In the genomic region with DNA sequence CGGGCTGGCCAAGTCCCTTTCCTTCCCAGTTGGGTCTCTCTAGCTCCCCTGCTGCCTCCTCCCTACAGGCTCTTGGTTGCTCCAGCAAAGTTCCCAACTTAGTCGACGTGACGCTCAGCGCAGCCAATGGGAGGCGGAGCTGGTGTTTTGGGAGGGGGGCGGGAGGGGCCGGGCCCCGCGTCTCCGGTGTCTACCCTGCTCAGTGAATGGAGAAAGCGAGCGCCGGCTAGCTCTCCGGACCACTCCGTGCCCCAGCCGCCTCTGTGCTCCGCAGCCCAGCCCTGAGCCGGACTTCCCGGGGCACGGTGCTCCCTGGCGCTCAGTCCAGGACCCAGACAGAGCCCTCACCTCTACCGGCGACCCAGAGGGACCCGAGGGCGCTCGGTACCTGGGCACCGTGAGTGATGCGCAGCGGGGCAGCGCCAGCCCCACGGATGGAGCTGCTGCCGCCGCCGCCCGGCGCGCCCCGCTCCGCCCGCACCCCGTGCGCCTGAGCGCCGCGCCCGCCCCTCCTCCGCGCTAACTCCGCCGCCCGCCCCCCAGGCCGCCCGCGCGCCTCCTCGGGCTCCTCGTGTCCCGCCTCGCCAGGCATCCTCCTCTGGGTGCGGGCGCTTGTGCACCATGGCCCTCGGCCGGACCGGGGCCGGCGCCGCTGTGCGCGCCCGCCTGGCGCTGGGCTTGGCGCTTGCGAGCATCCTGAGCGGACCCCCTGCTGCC, we compare ENCODE assay signal across 8 mouse cellular contexts. TPM values are rescaled to one million over a fixed set of nuclear protein-coding genes. Genes with fewer than 3 reads are reported as not detected.
DNase-seq lines count a peak whose midpoint lies in the region; ATAC-seq and TF ChIP-seq lines count a peak whose summit lies in the region.

A gene (plus strand): TSS at position 331 of the 717 bp plus-strand sequence.

- H3K36me3 ChIP-seq in thymus, adult 2 months (ENCODE audit: control insufficient read depth, insufficient read depth, low read length) = no peaks in the 10 kb centered on the region
- H3K36me3 ChIP-seq in embryonic facial prominence, embryonic 12.5 days = no peaks in the 10 kb centered on the region
- no peaks in the 10 kb centered on the region for H3K36me3 ChIP-seq in heart, embryonic 10.5 days
- no peaks in the 10 kb centered on the region for H3K36me3 ChIP-seq in liver, embryonic 11.5 days (ENCODE audit: control insufficient read depth, insufficient read depth, low read length)
- H3K36me3 ChIP-seq in neural tube, embryonic 13.5 days = no peaks in the 10 kb centered on the region

- H3K4me2 ChIP-seq in embryonic facial prominence, embryonic 12.5 days (replicated peaks) = peak within 1 kb of the TSS; percentile 90
- peak within 1 kb of the TSS; percentile 72 for H3K4me2 ChIP-seq in liver, embryonic 11.5 days
- H3K4me2 ChIP-seq in neural tube, embryonic 13.5 days = peak within 1 kb of the TSS; percentile 95

- 6% methylated on average over 73 of the region's 75 CpGs for WGBS in thymus, adult 2 months
- 1% methylated on average over 69 of the region's 75 CpGs for WGBS in embryonic facial prominence, embryonic 12.5 days
- WGBS in heart, embryonic 10.5 days = under 1% methylated on average over 75 of the region's 75 CpGs
- 1% methylated on average over 72 of the region's 75 CpGs for WGBS in liver, embryonic 11.5 days
- WGBS in neural tube, embryonic 13.5 days = under 1% methylated on average over 58 of the region's 75 CpGs

- H3K4me3 ChIP-seq in thymus, adult 2 months (ENCODE audit: control insufficient read depth, insufficient read depth, low read length) = peak within 1 kb of the TSS; percentile 39
- H3K4me3 ChIP-seq in embryonic facial prominence, embryonic 12.5 days = peak within 1 kb of the TSS; percentile 81
- peak within 1 kb of the TSS; percentile 90 for H3K4me3 ChIP-seq in heart, embryonic 10.5 days
- peak within 1 kb of the TSS; percentile 53 for H3K4me3 ChIP-seq in liver, embryonic 11.5 days (ENCODE audit: low read depth, low read length)
- H3K4me3 ChIP-seq in neural tube, embryonic 13.5 days = peak within 1 kb of the TSS; percentile 65

- H3K9me3 ChIP-seq in embryonic facial prominence, embryonic 12.5 days = no peaks in the 10 kb centered on the region
- no peaks in the 10 kb centered on the region for H3K9me3 ChIP-seq in heart, embryonic 10.5 days
- no peaks in the 10 kb centered on the region for H3K9me3 ChIP-seq in liver, embryonic 11.5 days (ENCODE audit: control insufficient read depth, low read length)
- no peaks in the 10 kb centered on the region for H3K9me3 ChIP-seq in neural tube, embryonic 13.5 days

- H3K27me3 ChIP-seq in thymus, adult 2 months (ENCODE audit: control insufficient read depth, insufficient read depth, low read length) = peaks cover 3% of the 10 kb centered on the region
- peaks cover 16% of the 10 kb centered on the region for H3K27me3 ChIP-seq in embryonic facial prominence, embryonic 12.5 days
- peaks cover 7% of the 10 kb centered on the region for H3K27me3 ChIP-seq in heart, embryonic 10.5 days (ENCODE audit: insufficient read depth, poor library complexity, severe bottlenecking)
- H3K27me3 ChIP-seq in liver, embryonic 11.5 days (replicated peaks; ENCODE audit: control insufficient read depth, insufficient read depth, low read length) = peaks cover 49% of the 10 kb centered on the region
- H3K27me3 ChIP-seq in neural tube, embryonic 13.5 days = peaks cover 86% of the 10 kb centered on the region

- no peak within 1 kb of the TSS for H3K27ac ChIP-seq in thymus, adult 2 months (ENCODE audit: control insufficient read depth, insufficient read depth, low read length)
- peak within 1 kb of the TSS; percentile 88 for H3K27ac ChIP-seq in embryonic facial prominence, embryonic 12.5 days
- peak within 1 kb of the TSS; percentile 91 for H3K27ac ChIP-seq in heart, embryonic 10.5 days
- no peak within 1 kb of the TSS for H3K27ac ChIP-seq in liver, embryonic 11.5 days (ENCODE audit: low read depth, low read length)
- peak within 1 kb of the TSS; percentile 23; the same call in 1 of the 2 replicates for H3K27ac ChIP-seq in neural tube, embryonic 13.5 days (replicated peaks)

- no peaks in the 10 kb centered on the region for H3K4me1 ChIP-seq in thymus, adult 2 months (replicated peaks; ENCODE audit: control insufficient read depth, insufficient read depth, low read length)
- H3K4me1 ChIP-seq in embryonic facial prominence, embryonic 12.5 days = peaks cover 54% of the 10 kb centered on the region
- peaks cover 58% of the 10 kb centered on the region for H3K4me1 ChIP-seq in heart, embryonic 10.5 days
- no peaks in the 10 kb centered on the region for H3K4me1 ChIP-seq in liver, embryonic 11.5 days (replicated peaks; ENCODE audit: control insufficient read depth, insufficient read depth, low read length)
- H3K4me1 ChIP-seq in neural tube, embryonic 13.5 days (replicated peaks) = peaks cover 33% of the 10 kb centered on the region

- peak; percentile 91 for ATAC-seq in embryonic facial prominence, embryonic 12.5 days (ENCODE audit: insufficient number of reproducible peaks, insufficient read depth, low FRiP score, low TSS enrichment)
- ATAC-seq in liver, embryonic 11.5 days (replicated peaks; ENCODE audit: low FRiP score) = peak; percentile 56; the same call in 1 of the 2 replicates
- peak; percentile 57 for ATAC-seq in neural tube, embryonic 13.5 days (ENCODE audit: low read depth)

- no peak for TF ChIP-seq CTCF in thymus, adult 2 months (IDR thresholded peaks at IDR 0.05; ENCODE audit: borderline replicate concordance, control insufficient read depth, extremely low read depth, insufficient read depth, low read length, poor library complexity)

- peak within 1 kb of the TSS; percentile 85 for H3K9ac ChIP-seq in embryonic facial prominence, embryonic 12.5 days
- peak within 1 kb of the TSS; percentile 46 for H3K9ac ChIP-seq in liver, embryonic 11.5 days (ENCODE audit: low read depth, low read length)
- H3K9ac ChIP-seq in neural tube, embryonic 13.5 days = peak within 1 kb of the TSS; percentile 76

- no peak for DNase-seq in thymus, adult 2 months
- DNase-seq in thymus, postnatal 10 days (ENCODE audit: low spot score in 2 of 2) = no peak
- DNase-seq in heart, embryonic 10.5 days (ENCODE audit: low spot score) = peak; percentile 88
- DNase-seq in kidney, adult 9 months = peak; percentile 11
- peak; percentile 49 for DNase-seq in liver, embryonic 11.5 days (ENCODE audit: low spot score)
- DNase-seq in yolk sac, embryonic 10.5 days (ENCODE audit: low spot score) = peak; percentile 70

- TF ChIP-seq POLR2A in thymus, adult 2 months (IDR thresholded peaks at IDR 0.05; ENCODE audit: control insufficient read depth, extremely low read depth, insufficient read depth, low read length, poor library complexity) = no peak

RNA-seq across cellular contexts. Expression of the gene that starts here (rescaled TPM):
- 6.4 and 7.2 TPM in 2 replicates for polyA plus RNA-seq in thymus, adult 2 months (2012; rRNA removed)
- 33.5 and 34.2 TPM in 2 replicates for polyA plus RNA-seq in embryonic facial prominence, embryonic 12.5 days (2016; fragmentation: Nextera tagmentation; extraction: Ambion mirVana)
- 11.3 and 22.2 TPM in 2 replicates for polyA plus RNA-seq in heart, embryonic 10.5 days (2016; fragmentation: Nextera tagmentation; extraction: Ambion mirVana)
- polyA plus RNA-seq in liver, embryonic 11.5 days (2014; fragmentation: Nextera tagmentation; extraction: Ambion mirVana) = 6.4 and 6.8 TPM in 2 replicates
- 31.2 and 38.8 TPM in 2 replicates for polyA plus RNA-seq in neural tube, embryonic 13.5 days (2015; fragmentation: Nextera tagmentation; extraction: Ambion mirVana)

Comparison
In these comparisons a context has a peak if more than half of its experiments do, and no peak if none do; other contexts are left out.
1. DNase-seq: peak in heart, embryonic 10.5 days (single experiment), kidney, adult 9 months (single experiment), liver, embryonic 11.5 days (single experiment) and yolk sac, embryonic 10.5 days (single experiment); none in thymus, adult 2 months (single experiment) and thymus, postnatal 10 days (0 of 2).
2. H3K27ac ChIP-seq: peak in embryonic facial prominence, embryonic 12.5 days (single experiment), heart, embryonic 10.5 days (single experiment) and neural tube, embryonic 13.5 days (single experiment); none in thymus, adult 2 months (single experiment) and liver, embryonic 11.5 days (single experiment).
3. H3K4me3 ChIP-seq: peak in every context shown above with its lines; median percentile 90 in heart, embryonic 10.5 days; 81 in embryonic facial prominence, embryonic 12.5 days; 65 in neural tube, embryonic 13.5 days; 53 in liver, embryonic 11.5 days; 39 in thymus, adult 2 months.
4. Peak in every context shown above with its lines, with median percentiles within 50 percentile points of each other: ATAC-seq, H3K4me2 ChIP-seq and H3K9ac ChIP-seq.